Mouse (Mus musculus): ENCODE data around the gene Cadps. TPM values are rescaled to one million over a fixed set of nuclear protein-coding genes. Genes with fewer than 3 reads are reported as not detected.

Cadps gene
- total and polyA plus RNA-seq, 2 experiments from 2014 or later, result 33.4 to 176 TPM

GRCm38 (mm10) chr14:12462206-12462605 lies 360.7 kb downstream of the Cadps start:
- 65% methylated on average over 4 of the region's 4 CpGs for WGBS
- Histone ChIP-seq H3K36me3 (ENCODE audit: insufficient read depth, low read length) (no peaks in the 10 kb centered on the region), H3K27ac (no peak overlapping the region), H3K9me3 (ENCODE audit: low read length) (no peaks in the 10 kb centered on the region), H3K27me3 (ENCODE audit: insufficient read depth, low read length) (no peaks in the 10 kb centered on the region), H3K4me2 (ENCODE audit: low read depth, low read length) (no peak overlapping the region), H3K9ac (replicated peaks; ENCODE audit: low read length) (no peak overlapping the region), H3K4me3 (ENCODE audit: low read length) (no peak overlapping the region), H3K4me1 (ENCODE audit: insufficient read depth, low read length) (no peaks in the 10 kb centered on the region)
- DNase-seq (ENCODE audit: low spot score), result no peak
- ATAC-seq, result no peak
- no peak for TF ChIP-seq CTCF (IDR thresholded peaks at IDR 0.05; ENCODE audit: low read depth)

- H3K4me3 ChIP-seq (ENCODE audit: low read length), result no peak overlapping the region
- no peaks in the 10 kb centered on the region for H3K9me3 ChIP-seq (ENCODE audit: low read length)
- no peaks in the 10 kb centered on the region for H3K27me3 ChIP-seq (ENCODE audit: insufficient read depth, low read length)
- 43% methylated on average over 7 of the region's 7 CpGs for WGBS
- no peak overlapping the region for H3K4me2 ChIP-seq (ENCODE audit: low read depth, low read length)
- no peak overlapping the region for H3K27ac ChIP-seq
- H3K9ac ChIP-seq (replicated peaks; ENCODE audit: low read length), result no peak overlapping the region
- DNase-seq (ENCODE audit: low spot score), result peak; percentile 70
- no peaks in the 10 kb centered on the region for H3K4me1 ChIP-seq (ENCODE audit: insufficient read depth, low read length)
- H3K36me3 ChIP-seq (ENCODE audit: insufficient read depth, low read length), result no peaks in the 10 kb centered on the region
- no peak for TF ChIP-seq CTCF (IDR thresholded peaks at IDR 0.05; ENCODE audit: low read depth)
- ATAC-seq, result peak; percentile 68; the same call in 1 of the 2 replicates
Observed at GRCm38 (mm10) chr14:12459700-12460099, 363.2 kb downstream of the Cadps start.

- ATAC-seq (no peak), DNase-seq (ENCODE audit: low spot score) (no peak)
- Histone ChIP-seq H3K27me3 (ENCODE audit: insufficient read depth, low read length) (no peaks in the 10 kb centered on the region), H3K27ac (no peak overlapping the region), H3K9me3 (ENCODE audit: low read length) (no peaks in the 10 kb centered on the region), H3K36me3 (ENCODE audit: insufficient read depth, low read length) (peaks cover 4% of the 10 kb centered on the region; the same call in 1 of the 2 replicates), H3K4me1 (ENCODE audit: insufficient read depth, low read length) (no peaks in the 10 kb centered on the region), H3K9ac (replicated peaks; ENCODE audit: low read length) (no peak overlapping the region), H3K4me2 (ENCODE audit: low read depth, low read length) (no peak overlapping the region), H3K4me3 (ENCODE audit: low read length) (no peak overlapping the region)
- WGBS, result 72% methylated on average over 8 of the region's 8 CpGs
- no peak for TF ChIP-seq CTCF (IDR thresholded peaks at IDR 0.05; ENCODE audit: low read depth)
Observed at GRCm38 (mm10) chr14:12455064-12455591, 367.8 kb downstream of the Cadps start.

GRCm38 (mm10) chr14:12450807-12451206 lies 372.1 kb downstream of the Cadps start:
- ATAC-seq, result no peak
- Histone ChIP-seq H3K36me3 (ENCODE audit: insufficient read depth, low read length) (peaks cover 8% of the 10 kb centered on the region; the same call in 1 of the 2 replicates), H3K27me3 (ENCODE audit: insufficient read depth, low read length) (no peaks in the 10 kb centered on the region), H3K4me3 (ENCODE audit: low read length) (no peak overlapping the region), H3K9ac (replicated peaks; ENCODE audit: low read length) (no peak overlapping the region), H3K4me2 (ENCODE audit: low read depth, low read length) (no peak overlapping the region), H3K27ac (no peak overlapping the region), H3K4me1 (ENCODE audit: insufficient read depth, low read length) (no peaks in the 10 kb centered on the region), H3K9me3 (ENCODE audit: low read length) (no peaks in the 10 kb centered on the region)
- WGBS, result 70% methylated on average over 3 of the region's 3 CpGs
- TF ChIP-seq CTCF (IDR thresholded peaks at IDR 0.05; ENCODE audit: low read depth), result no peak
- DNase-seq (ENCODE audit: low spot score), result no peak

- WGBS, result 89% methylated on average over 6 of the region's 6 CpGs
- no peak for DNase-seq (ENCODE audit: low spot score)
- H3K36me3 ChIP-seq (ENCODE audit: insufficient read depth, low read length), result peaks cover 5% of the 10 kb centered on the region; the same call in 1 of the 2 replicates
- H3K4me1 ChIP-seq (ENCODE audit: insufficient read depth, low read length), result no peaks in the 10 kb centered on the region
- H3K27ac ChIP-seq, result no peak overlapping the region
- no peak for ATAC-seq
- no peak for TF ChIP-seq CTCF (IDR thresholded peaks at IDR 0.05; ENCODE audit: low read depth)
- no peak overlapping the region for H3K4me2 ChIP-seq (ENCODE audit: low read depth, low read length)
- no peak overlapping the region for H3K9ac ChIP-seq (replicated peaks; ENCODE audit: low read length)
- no peaks in the 10 kb centered on the region for H3K27me3 ChIP-seq (ENCODE audit: insufficient read depth, low read length)
- no peak overlapping the region for H3K4me3 ChIP-seq (ENCODE audit: low read length)
- no peaks in the 10 kb centered on the region for H3K9me3 ChIP-seq (ENCODE audit: low read length)
Observed at GRCm38 (mm10) chr14:12448883-12449282, 374.0 kb downstream of the Cadps start.

GRCm38 (mm10) chr14:12441019-12441418 lies 381.9 kb downstream of the Cadps start:
- no peak for TF ChIP-seq CTCF (IDR thresholded peaks at IDR 0.05; ENCODE audit: low read depth)
- Histone ChIP-seq H3K9me3 (ENCODE audit: low read length) (no peaks in the 10 kb centered on the region), H3K4me1 (ENCODE audit: insufficient read depth, low read length) (no peaks in the 10 kb centered on the region), H3K36me3 (ENCODE audit: insufficient read depth, low read length) (peaks cover 6% of the 10 kb centered on the region; the same call in 1 of the 2 replicates), H3K27me3 (ENCODE audit: insufficient read depth, low read length) (no peaks in the 10 kb centered on the region), H3K4me2 (ENCODE audit: low read depth, low read length) (no peak overlapping the region), H3K27ac (no peak overlapping the region), H3K9ac (replicated peaks; ENCODE audit: low read length) (no peak overlapping the region), H3K4me3 (ENCODE audit: low read length) (no peak overlapping the region)
- WGBS, result 51% methylated on average over 2 of the region's 2 CpGs
- DNase-seq (ENCODE audit: low spot score), result no peak
- ATAC-seq, result no peak

- H3K36me3 ChIP-seq (ENCODE audit: insufficient read depth, low read length), result peaks cover 6% of the 10 kb centered on the region; the same call in 1 of the 2 replicates
- H3K4me2 ChIP-seq (ENCODE audit: low read depth, low read length), result no peak overlapping the region
- no peak for TF ChIP-seq CTCF (IDR thresholded peaks at IDR 0.05; ENCODE audit: low read depth)
- no peaks in the 10 kb centered on the region for H3K4me1 ChIP-seq (ENCODE audit: insufficient read depth, low read length)
- H3K27me3 ChIP-seq (ENCODE audit: insufficient read depth, low read length), result no peaks in the 10 kb centered on the region
- DNase-seq (ENCODE audit: low spot score) (no peak), ATAC-seq (no peak)
- no peak overlapping the region for H3K9ac ChIP-seq (replicated peaks; ENCODE audit: low read length)
- no peaks in the 10 kb centered on the region for H3K9me3 ChIP-seq (ENCODE audit: low read length)
- no peak overlapping the region for H3K4me3 ChIP-seq (ENCODE audit: low read length)
- 68% methylated on average over 4 of the region's 4 CpGs for WGBS
- no peak overlapping the region for H3K27ac ChIP-seq
Observed at GRCm38 (mm10) chr14:12437976-12438375, 384.9 kb downstream of the Cadps start.
